Mouse (Mus musculus): ENCODE measurements around the gene Lhx4.

DNA sequence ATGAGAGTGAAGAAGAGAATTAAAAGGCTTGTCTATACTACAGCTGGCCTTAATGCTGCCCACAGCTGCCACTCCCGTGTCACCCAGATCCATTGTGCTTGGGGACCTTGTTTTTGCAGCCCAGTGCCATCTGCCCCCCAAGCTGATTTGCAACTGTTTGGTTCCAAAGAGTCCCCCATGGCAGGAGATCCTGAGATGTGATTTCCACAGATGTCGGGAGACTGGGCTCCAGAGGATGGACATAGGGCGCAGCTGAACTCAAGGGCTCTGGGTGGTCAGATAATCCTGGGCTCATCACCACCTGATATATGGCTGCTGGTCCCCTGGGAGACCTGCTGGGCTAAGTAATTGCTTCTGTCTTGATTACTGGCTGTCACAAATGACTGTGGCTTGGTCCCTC lies 32.6 kb downstream of the Lhx4 start:
- TF ChIP-seq CTCF (IDR thresholded peaks at IDR 0.05; ENCODE audit: low read depth, low read length) (no peak), POLR2A (IDR thresholded peaks at IDR 0.05; ENCODE audit: extremely low read depth, insufficient read depth, low read length) (no peak)

Measured in liver, adult 2 months (tissue).